Mouse (Mus musculus) kidney, embryonic 16.5 days (tissue): ENCODE measurements around the gene Zfand4. TPM values are rescaled to one million over a fixed set of nuclear protein-coding genes. Genes with fewer than 3 reads are reported as not detected.
"Not testable (repeated sequence)": the region's sequence is repeated elsewhere in the genome, so short reads cannot be mapped to it uniquely, and the experiment has no call there.

ENCODE experiments used
- ATAC-seq: fragments of 200-750 bp; cut with Nextera tagmentation; 2 replicates; pipeline ENCODE4 v1.8.0; 2017; ENCODE audit warnings: moderate TSS enrichment; ENCODE audit not compliant: low FRiP score, low TSS enrichment
- H3K27ac ChIP-seq: fragments of 300-500 bp; sonication (generic); 2 replicates; pipeline ENCODE4 v1.5.1; 2014; ENCODE audit warnings: low read length
- H3K27me3 ChIP-seq: fragments of 300-500 bp; sonication (generic); 2 replicates; pipeline ENCODE4 v1.6.1; 2014; ENCODE audit warnings: low read length, control low read depth, mixed read lengths; ENCODE audit not compliant: insufficient read depth
- H3K36me3 ChIP-seq: fragments of 300-500 bp; sonication (generic); 2 replicates; pipeline ENCODE4 v1.6.1; 2014; ENCODE audit warnings: low read length, control low read depth, mixed read lengths; ENCODE audit not compliant: insufficient read depth
- H3K4me1 ChIP-seq: fragments of 300-500 bp; sonication (generic); 2 replicates; pipeline ENCODE4 v1.6.1; 2014; ENCODE audit warnings: low read length, control low read depth, mixed read lengths; ENCODE audit not compliant: insufficient read depth
- H3K4me2 ChIP-seq: fragments of 300-500 bp; sonication (generic); replicated peaks from 2 replicates; pipeline ENCODE4 v1.6.1; 2014; ENCODE audit warnings: low read depth, low read length
- H3K4me3 ChIP-seq: fragments of 300-500 bp; sonication (generic); 2 replicates; pipeline ENCODE4 v1.5.1; 2014; ENCODE audit warnings: mild to moderate bottlenecking, low read length
- H3K9ac ChIP-seq: fragments of 300-500 bp; sonication (generic); replicated peaks from 2 replicates; pipeline ENCODE4 v1.6.1; 2014; ENCODE audit warnings: low read length
- H3K9me3 ChIP-seq: fragments of 300-500 bp; sonication (generic); 2 replicates; pipeline ENCODE4 v1.6.1; 2016; ENCODE audit warnings: low read length, control low read depth
- WGBS: fragments of 180-500 bp; shearing (Covaris S2); extraction: QIAGEN DNeasy Blood & Tissue Kit; methylation state at CpG from one replicate; pipeline ENCODE4 v1.1.7; 2014; 5-methylcytosine and 5-hydroxymethylcytosine counted together
- polyA plus RNA-seq: library from polyadenylated mRNA; unstranded; fragments of >200 nt; fragmentation: Nextera tagmentation; extraction: Ambion mirVana; gene quantifications from 2 replicates; pipeline ENCODE4 v1.2.1, GENCODE M21; 2015

The Zfand4 gene
- polyA plus RNA-seq, 1 experiment from 2014 or later = 5.9 TPM

DNA sequence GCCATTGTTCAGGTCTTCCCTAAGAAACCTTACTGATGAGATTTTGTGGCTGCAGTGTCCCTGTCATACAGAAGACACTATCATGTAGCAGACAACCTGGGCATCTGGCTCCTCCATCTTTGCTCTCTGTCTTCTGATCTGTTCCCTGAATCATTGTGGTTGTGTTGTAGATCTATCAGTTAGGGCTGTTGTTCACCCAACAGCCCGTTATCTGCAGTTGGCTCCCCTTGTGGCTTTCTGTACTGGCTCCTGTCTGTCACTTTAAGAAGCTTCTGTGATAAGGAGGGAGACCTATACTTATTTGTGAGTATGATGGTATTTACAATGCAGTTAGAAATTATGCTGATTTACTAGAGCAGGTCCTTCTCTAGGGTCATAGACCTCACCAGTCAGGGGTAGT, 76.5 kb downstream of the Zfand4 start:
- H3K36me3 ChIP-seq = 0 out of 2 replicates have a peak, but pooled peaks cover 4% of the 10 kb centered on the region
- H3K4me3 ChIP-seq = no peak overlapping the region
- no peak overlapping the region for H3K9ac ChIP-seq
- no peak for ATAC-seq
- 0 out of 2 replicates have a peak, but pooled peaks cover 3% of the 10 kb centered on the region for H3K27me3 ChIP-seq
- H3K9me3 ChIP-seq = no peaks in the 10 kb centered on the region
- 100% methylated on average over 1 of the region's 1 CpGs for WGBS
- no peak overlapping the region for H3K27ac ChIP-seq
- H3K4me2 ChIP-seq = no peak overlapping the region
- peaks cover 5% of the 10 kb centered on the region; the same call in 1 of the 2 replicates for H3K4me1 ChIP-seq

DNA sequence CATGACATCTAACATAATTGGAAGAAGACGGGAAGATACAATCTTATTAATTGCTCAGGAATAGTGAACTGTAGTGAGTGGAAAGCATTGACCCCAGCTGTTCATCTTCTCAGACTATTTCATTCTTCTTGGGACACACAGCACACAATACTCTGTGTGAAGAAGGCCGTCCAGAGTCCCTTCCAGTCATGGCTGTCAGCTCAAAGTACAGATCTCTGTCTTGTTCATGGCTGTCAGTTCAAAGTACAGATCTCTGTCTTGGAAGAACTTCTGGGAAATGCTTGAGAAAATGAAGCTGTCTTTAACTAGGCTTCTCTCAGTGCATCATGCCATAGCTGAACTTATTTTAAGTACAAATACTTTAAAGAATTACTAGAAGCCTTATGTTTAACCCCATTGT, 83.9 kb downstream of the Zfand4 start:
- Histone ChIP-seq H3K27me3 (no peaks in the 10 kb centered on the region), H3K9me3 (no peaks in the 10 kb centered on the region), H3K4me1 (no peaks in the 10 kb centered on the region), H3K4me3 (no peak overlapping the region), H3K4me2 (no peak overlapping the region), H3K9ac (no peak overlapping the region), H3K27ac (no peak overlapping the region), H3K36me3 (no peaks in the 10 kb centered on the region)
- 82% methylated on average over 2 of the region's 2 CpGs for WGBS
- no peak for ATAC-seq

DNA sequence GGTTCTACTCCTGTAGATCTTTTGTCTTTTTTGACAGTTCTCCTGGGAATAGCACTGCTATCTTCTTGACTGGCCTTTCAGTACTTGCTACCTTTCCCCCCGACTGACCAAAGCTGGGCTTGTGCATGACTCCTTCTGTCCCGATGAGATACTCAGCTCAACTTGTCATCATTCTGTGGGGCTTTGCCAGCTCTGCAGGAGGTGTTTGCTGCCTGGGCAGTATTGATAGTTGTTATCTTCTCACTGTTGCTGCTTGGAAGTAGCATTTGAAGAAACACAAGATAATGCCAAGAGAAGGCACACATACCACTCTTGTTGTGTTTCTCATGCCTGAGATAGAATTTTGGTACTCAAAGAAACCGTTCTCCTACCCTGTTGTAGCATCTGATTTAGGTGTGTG, 86.0 kb downstream of the Zfand4 start:
- Histone ChIP-seq H3K36me3 (no peaks in the 10 kb centered on the region), H3K4me3 (no peak overlapping the region), H3K27ac (no peak overlapping the region), H3K9me3 (no peaks in the 10 kb centered on the region), H3K4me1 (no peaks in the 10 kb centered on the region), H3K27me3 (no peaks in the 10 kb centered on the region), H3K4me2 (no peak overlapping the region), H3K9ac (no peak overlapping the region)
- no peak for ATAC-seq
- WGBS = 73% methylated on average over 3 of the region's 3 CpGs

DNA sequence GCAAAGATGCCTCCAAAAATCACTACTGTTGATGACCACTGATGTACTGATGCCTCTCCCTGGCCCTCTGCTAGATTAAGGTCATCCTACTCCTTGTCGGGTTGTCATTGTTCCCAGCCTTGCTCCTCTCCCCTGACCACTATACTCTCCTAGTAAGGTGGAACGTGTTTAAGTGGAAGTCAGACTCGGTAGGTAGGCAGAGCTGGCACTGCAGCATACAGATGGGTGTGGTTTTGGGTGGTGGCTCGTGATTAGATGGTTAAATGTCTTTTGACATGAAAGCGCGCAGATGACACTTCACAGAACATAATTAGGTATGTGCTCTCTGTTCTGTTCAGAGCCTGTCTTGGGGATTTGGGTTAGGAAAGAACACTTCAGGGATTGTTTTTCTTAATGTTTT, 86.6 kb downstream of the Zfand4 start:
- no peaks in the 10 kb centered on the region for H3K4me1 ChIP-seq
- no peak overlapping the region for H3K27ac ChIP-seq
- no peak overlapping the region for H3K4me3 ChIP-seq
- no peaks in the 10 kb centered on the region for H3K36me3 ChIP-seq
- no peaks in the 10 kb centered on the region for H3K9me3 ChIP-seq
- no peak overlapping the region for H3K9ac ChIP-seq
- WGBS = 86% methylated on average over 6 of the region's 6 CpGs
- H3K27me3 ChIP-seq = no peaks in the 10 kb centered on the region
- no peak overlapping the region for H3K4me2 ChIP-seq
- no peak for ATAC-seq

- no peaks in the 10 kb centered on the region for H3K9me3 ChIP-seq
- H3K36me3 ChIP-seq = no peaks in the 10 kb centered on the region
- no peak overlapping the region for H3K4me3 ChIP-seq
- no peak overlapping the region for H3K9ac ChIP-seq
- H3K27me3 ChIP-seq = no peaks in the 10 kb centered on the region
- H3K4me2 ChIP-seq = no peak overlapping the region
- H3K4me1 ChIP-seq = no peaks in the 10 kb centered on the region
- no peak for ATAC-seq
- H3K27ac ChIP-seq = no peak overlapping the region
- 80% methylated on average over 4 of the region's 4 CpGs for WGBS
Measured at GRCm38 (mm10) chr6:116351534-116351933, 87.5 kb downstream of the Zfand4 start.

DNA sequence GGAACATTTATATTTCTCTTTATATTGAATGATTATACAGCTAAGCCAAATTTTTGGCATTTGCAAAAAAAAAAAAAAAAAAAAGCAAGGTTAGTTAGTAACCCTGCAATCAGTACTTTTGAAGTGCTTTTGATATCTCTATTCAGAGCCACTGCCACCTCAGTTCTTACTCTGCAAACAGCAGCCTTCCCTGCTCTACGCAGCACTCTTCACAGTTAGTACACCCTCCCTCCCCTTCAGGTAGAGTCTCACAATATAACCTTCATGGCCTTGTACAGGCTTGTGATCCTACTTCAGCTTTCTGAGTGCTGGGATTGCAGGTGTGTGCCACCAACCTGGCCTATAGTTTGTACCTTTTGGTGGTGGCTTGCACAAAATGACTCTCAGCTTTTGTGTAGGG, 89.4 kb downstream of the Zfand4 start:
- H3K36me3 ChIP-seq = no peaks in the 10 kb centered on the region
- H3K4me3 ChIP-seq = no peak overlapping the region
- no peaks in the 10 kb centered on the region for H3K27me3 ChIP-seq
- ATAC-seq = no peak
- WGBS = 89% methylated on average over 1 of the region's 1 CpGs
- H3K9me3 ChIP-seq = no peaks in the 10 kb centered on the region
- H3K27ac ChIP-seq = no peak overlapping the region
- no peak overlapping the region for H3K4me2 ChIP-seq
- H3K4me1 ChIP-seq = 0 out of 2 replicates have a peak, but pooled peaks cover 6% of the 10 kb centered on the region
- no peak overlapping the region for H3K9ac ChIP-seq

DNA sequence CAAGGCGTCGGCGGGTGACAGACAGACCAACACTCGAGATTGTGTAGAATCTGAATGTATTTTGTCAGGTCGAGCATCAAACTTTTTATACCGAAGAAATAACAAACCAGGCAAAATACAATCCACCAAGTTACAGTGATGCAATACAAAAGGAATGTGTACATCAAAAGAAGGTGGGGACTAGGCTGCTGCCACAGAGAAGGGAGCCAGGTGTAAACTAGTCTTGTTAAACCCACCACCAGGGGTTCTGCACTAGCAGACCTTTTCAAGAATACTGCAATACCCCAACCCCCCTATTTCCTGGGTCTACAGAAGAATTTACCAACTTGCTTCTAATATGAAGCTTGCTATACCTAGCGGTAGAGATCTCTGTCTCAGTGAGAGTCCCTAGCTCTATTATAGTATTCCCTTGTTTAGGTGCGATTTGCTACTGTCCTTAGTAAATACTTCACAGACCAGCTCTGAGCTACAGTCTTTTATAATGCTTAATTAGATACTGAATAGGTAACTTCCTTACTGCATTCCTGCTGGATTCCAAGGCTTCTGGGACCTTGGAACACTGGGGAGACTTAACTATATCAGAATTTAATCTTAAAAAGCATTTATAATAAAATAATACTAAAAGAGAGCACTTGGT, 92.4 kb downstream of the Zfand4 start:
- H3K27ac ChIP-seq, H3K36me3 ChIP-seq, H3K4me2 ChIP-seq, H3K9ac ChIP-seq, H3K4me1 ChIP-seq, H3K9me3 ChIP-seq, H3K4me3 ChIP-seq, ATAC-seq, H3K27me3 ChIP-seq: not testable (repeated sequence)
- 71% methylated on average over 8 of the region's 8 CpGs for WGBS

DNA sequence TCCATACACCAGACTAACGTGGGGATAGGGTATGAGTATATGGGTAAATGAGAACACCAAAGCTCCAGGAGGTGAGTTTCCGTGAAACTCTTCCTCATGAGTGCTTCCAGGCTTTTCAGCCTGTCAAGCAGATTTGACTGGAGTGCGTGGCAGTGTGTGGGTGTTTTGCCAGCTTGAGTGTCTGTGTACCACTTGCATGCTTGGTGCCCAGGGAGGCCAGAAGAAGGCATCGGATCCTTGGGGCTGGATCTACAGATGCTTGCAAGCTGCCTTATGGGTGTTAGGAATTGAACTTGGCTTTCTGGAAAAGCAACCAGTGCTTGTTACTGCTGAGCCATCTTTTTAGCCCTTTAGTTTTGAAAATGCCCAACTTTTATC, 92.9 kb downstream of the Zfand4 start:
- Histone ChIP-seq H3K4me2 (no peak overlapping the region), H3K4me3 (no peak overlapping the region), H3K27ac (no peak overlapping the region), H3K9ac (no peak overlapping the region), H3K9me3 (no peaks in the 10 kb centered on the region), H3K36me3 (no peaks in the 10 kb centered on the region), H3K4me1 (0 out of 2 replicates have a peak, but pooled peaks cover 6% of the 10 kb centered on the region), H3K27me3 (no peaks in the 10 kb centered on the region)
- 73% methylated on average over 4 of the region's 4 CpGs for whole genome bisulfite sequencing
- no peak for ATAC-seq

GRCm38 (mm10) chr6:116358056-116358455, 94.0 kb downstream of the Zfand4 start:
- WGBS = 67% methylated on average over 8 of the region's 8 CpGs
- 0 out of 2 replicates have a peak, but pooled peaks cover 6% of the 10 kb centered on the region for H3K4me1 ChIP-seq
- no peak for ATAC-seq
- no peak overlapping the region for H3K27ac ChIP-seq
- H3K9ac ChIP-seq = no peak overlapping the region
- H3K4me2 ChIP-seq = no peak overlapping the region
- no peaks in the 10 kb centered on the region for H3K27me3 ChIP-seq
- H3K36me3 ChIP-seq = no peaks in the 10 kb centered on the region
- H3K9me3 ChIP-seq = no peaks in the 10 kb centered on the region
- H3K4me3 ChIP-seq = no peak overlapping the region

- Histone ChIP-seq H3K4me3 (no peak overlapping the region), H3K27me3 (no peaks in the 10 kb centered on the region), H3K36me3 (no peaks in the 10 kb centered on the region), H3K4me1 (0 out of 2 replicates have a peak, but pooled peaks cover 6% of the 10 kb centered on the region), H3K9ac (no peak overlapping the region), H3K27ac (no peak overlapping the region), H3K9me3 (no peaks in the 10 kb centered on the region), H3K4me2 (no peak overlapping the region)
- ATAC-seq = no peak
- 73% methylated on average over 3 of the region's 3 CpGs for WGBS
Measured at GRCm38 (mm10) chr6:116359256-116359655, 95.2 kb downstream of the Zfand4 start.
